Mouse (Mus musculus) liver, embryonic 11.5 days (tissue): ENCODE data around the gene Ankle2. TPM values are rescaled to one million over a fixed set of nuclear protein-coding genes. Genes with fewer than 3 reads are reported as not detected.

Experiments used
- ATAC-seq: fragments of 200-750 bp; cut with Nextera tagmentation; replicated peaks from 2 replicates; pipeline ENCODE4 v1.8.0; 2017; ENCODE audit warnings: moderate number of reproducible peaks, mild to moderate bottlenecking, moderate TSS enrichment, moderate library complexity; ENCODE audit not compliant: low FRiP score
- DNase-seq: peaks from one replicate; pipeline ENCODE4 v3.0.0-alpha.2; 2017; ENCODE audit warnings: low spot score
- H3K27ac ChIP-seq: fragments of 300-500 bp; sonication (generic); 2 replicates; pipeline ENCODE4 v1.5.1; 2014; ENCODE audit warnings: mild to moderate bottlenecking, low read depth, low read length, control low read depth
- H3K27me3 ChIP-seq: fragments of 300-500 bp; sonication (generic); replicated peaks from 2 replicates; pipeline ENCODE4 v1.6.1; 2014; ENCODE audit warnings: low read length, mixed read lengths; ENCODE audit not compliant: control insufficient read depth, insufficient read depth
- H3K36me3 ChIP-seq: fragments of 300-500 bp; sonication (generic); 2 replicates; pipeline ENCODE4 v1.6.1; 2014; ENCODE audit warnings: mild to moderate bottlenecking, low read length, moderate library complexity, mixed read lengths; ENCODE audit not compliant: control insufficient read depth, insufficient read depth
- H3K4me1 ChIP-seq: fragments of 300-500 bp; sonication (generic); replicated peaks from 2 replicates; pipeline ENCODE4 v1.6.1; 2014; ENCODE audit warnings: low read length, mixed read lengths; ENCODE audit not compliant: control insufficient read depth, insufficient read depth
- H3K4me2 ChIP-seq: fragments of 300-500 bp; sonication (generic); 2 replicates; pipeline ENCODE4 v1.6.1; 2014; ENCODE audit warnings: mild to moderate bottlenecking, control low read depth, moderate library complexity
- H3K4me3 ChIP-seq: fragments of 300-500 bp; sonication (generic); 2 replicates; pipeline ENCODE4 v1.5.1; 2014; ENCODE audit warnings: low read depth, low read length, control low read depth
- H3K9ac ChIP-seq: fragments of 300-500 bp; sonication (generic); 2 replicates; pipeline ENCODE4 v1.6.1; 2014; ENCODE audit warnings: low read depth, low read length, control low read depth
- H3K9me3 ChIP-seq: fragments of 300-500 bp; sonication (generic); 2 replicates; pipeline ENCODE4 v1.6.1; 2016; ENCODE audit warnings: low read length, inconsistent platforms, mixed read lengths; ENCODE audit not compliant: control insufficient read depth
- WGBS: fragments of 180-500 bp; shearing (Covaris S2); extraction: QIAGEN DNeasy Blood & Tissue Kit; methylation state at CpG from one replicate; pipeline ENCODE4 v1.1.7; 2014; 5-methylcytosine and 5-hydroxymethylcytosine counted together
- polyA plus RNA-seq: library from polyadenylated mRNA; unstranded; fragments of >200 nt; fragmentation: Nextera tagmentation; extraction: Ambion mirVana; gene quantifications from 2 replicates; pipeline ENCODE4 v1.2.1, GENCODE M21; 2014

Ankle2 gene
- polyA plus RNA-seq, 1 experiment from 2014 or later, result 30.5 TPM

DNA sequence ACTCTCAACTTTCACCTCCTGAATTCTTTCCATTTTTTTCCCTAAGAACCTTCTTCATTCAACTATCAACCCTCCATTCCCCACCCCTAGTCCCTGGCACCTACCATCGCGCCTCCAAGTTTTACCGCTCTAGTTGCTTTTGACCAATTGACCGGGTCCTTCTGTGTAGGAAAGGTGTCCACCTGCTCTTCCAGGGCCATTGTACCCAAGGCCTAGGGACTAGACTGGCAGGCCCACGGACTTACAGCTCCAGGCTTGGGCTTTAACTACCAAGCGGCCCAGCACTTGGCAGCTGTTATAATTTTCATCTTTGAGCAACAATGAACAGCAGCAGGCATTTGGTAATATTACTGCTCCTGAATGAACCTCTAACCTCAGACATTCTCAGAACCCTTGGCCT, 39.4 kb downstream of the Ankle2 start:
- Histone ChIP-seq H3K27me3 (no peaks in the 10 kb centered on the region), H3K9me3 (no peaks in the 10 kb centered on the region), H3K9ac (no peak overlapping the region), H3K27ac (no peak overlapping the region), H3K4me3 (no peak overlapping the region), H3K4me2 (no peak overlapping the region), H3K4me1 (peaks cover 10% of the 10 kb centered on the region), H3K36me3 (peaks cover 14% of the 10 kb centered on the region)
- DNase-seq (no peak), ATAC-seq (no peak)
- 93% methylated on average over 6 of the region's 6 CpGs for WGBS

DNA sequence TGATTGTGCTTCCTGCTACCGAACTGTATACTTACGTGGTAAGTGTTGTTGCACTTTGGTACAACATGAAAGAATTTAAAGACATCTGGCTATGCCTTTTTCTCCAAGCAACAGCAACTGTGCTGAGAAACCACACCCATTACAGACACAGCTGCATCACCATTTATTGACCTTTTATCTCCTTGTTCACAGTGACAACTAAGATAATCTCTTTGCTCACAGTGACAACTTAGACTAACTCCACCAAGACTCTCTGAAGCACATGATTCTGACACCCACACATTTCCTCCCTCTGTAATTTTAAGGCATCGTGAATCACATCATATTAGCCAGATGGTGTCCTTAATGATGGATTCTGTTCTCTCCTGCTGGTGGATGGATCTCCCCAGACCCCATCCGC, 43.3 kb downstream of the Ankle2 start:
- H3K36me3 ChIP-seq, result no peaks in the 10 kb centered on the region; the same call in 1 of the 2 replicates
- no peak for ATAC-seq
- no peak for DNase-seq

DNA sequence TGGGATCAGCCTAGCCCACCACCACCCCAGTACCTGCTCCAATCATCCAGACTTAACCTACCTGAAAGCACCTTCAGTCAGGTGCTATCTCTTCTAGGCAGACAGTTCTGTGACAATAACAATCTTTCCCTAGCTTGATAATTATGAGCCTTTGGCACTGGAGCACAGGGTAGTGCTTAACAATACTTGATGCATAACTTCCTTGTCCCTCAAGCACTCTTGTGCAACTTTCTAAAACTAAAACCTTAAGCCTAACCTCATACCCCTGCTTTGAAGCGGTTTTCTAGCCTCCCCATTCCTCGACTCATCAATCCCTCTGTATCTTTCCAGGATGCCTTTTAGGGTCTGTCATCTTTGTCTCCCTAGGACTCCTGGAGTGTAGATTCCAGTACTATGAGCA, 44.0 kb downstream of the Ankle2 start:
- H3K9ac ChIP-seq, result no peak overlapping the region
- H3K27ac ChIP-seq, result no peak overlapping the region
- H3K4me2 ChIP-seq, result no peak overlapping the region
- ATAC-seq (no peak), DNase-seq (no peak)
- 67% methylated on average over 2 of the region's 2 CpGs for WGBS
- H3K36me3 ChIP-seq, result no peaks in the 10 kb centered on the region; the same call in 1 of the 2 replicates
- H3K9me3 ChIP-seq, result no peaks in the 10 kb centered on the region
- peaks cover 2% of the 10 kb centered on the region; the same call in 1 of the 2 replicates for H3K4me1 ChIP-seq
- H3K4me3 ChIP-seq, result no peak overlapping the region
- no peaks in the 10 kb centered on the region for H3K27me3 ChIP-seq

More for the DNA sequence above, 43.3 kb downstream of the Ankle2 start:
- H3K27ac ChIP-seq, result no peak overlapping the region
- H3K9ac ChIP-seq, result no peak overlapping the region
- no peaks in the 10 kb centered on the region for H3K27me3 ChIP-seq
- no peaks in the 10 kb centered on the region for H3K9me3 ChIP-seq
- peaks cover 2% of the 10 kb centered on the region; the same call in 1 of the 2 replicates for H3K4me1 ChIP-seq
- H3K4me3 ChIP-seq, result no peak overlapping the region
- WGBS, result 79% methylated on average over 4 of the region's 4 CpGs
- H3K4me2 ChIP-seq, result no peak overlapping the region

DNA sequence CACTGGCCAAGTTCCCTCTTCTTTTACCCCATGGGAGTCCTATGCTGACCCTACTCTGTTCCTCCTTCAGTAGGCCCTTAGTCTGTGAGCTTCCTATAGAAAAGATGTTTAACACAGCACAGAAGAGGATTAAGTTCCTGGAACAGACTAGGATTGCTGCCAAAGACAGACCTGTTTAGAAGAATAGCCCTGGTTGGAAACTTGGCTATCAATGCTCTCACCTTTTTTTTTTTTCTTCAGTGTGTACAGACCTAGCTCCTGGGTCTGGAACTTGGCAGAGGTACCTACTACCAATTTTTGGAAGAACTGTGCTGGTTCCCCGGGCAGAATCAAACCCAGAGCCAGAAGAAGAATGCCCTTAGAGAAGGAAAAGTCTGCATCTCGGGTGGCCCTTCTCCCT, 45.6 kb downstream of the Ankle2 start:
- 69% methylated on average over 2 of the region's 2 CpGs for WGBS
- Histone ChIP-seq H3K27me3 (no peaks in the 10 kb centered on the region), H3K27ac (no peak overlapping the region), H3K4me1 (peaks cover 2% of the 10 kb centered on the region; the same call in 1 of the 2 replicates), H3K36me3 (no peaks in the 10 kb centered on the region; the same call in 1 of the 2 replicates), H3K9ac (no peak overlapping the region), H3K4me2 (no peak overlapping the region), H3K4me3 (no peak overlapping the region), H3K9me3 (no peaks in the 10 kb centered on the region)
- DNase-seq (no peak), ATAC-seq (no peak)

DNA sequence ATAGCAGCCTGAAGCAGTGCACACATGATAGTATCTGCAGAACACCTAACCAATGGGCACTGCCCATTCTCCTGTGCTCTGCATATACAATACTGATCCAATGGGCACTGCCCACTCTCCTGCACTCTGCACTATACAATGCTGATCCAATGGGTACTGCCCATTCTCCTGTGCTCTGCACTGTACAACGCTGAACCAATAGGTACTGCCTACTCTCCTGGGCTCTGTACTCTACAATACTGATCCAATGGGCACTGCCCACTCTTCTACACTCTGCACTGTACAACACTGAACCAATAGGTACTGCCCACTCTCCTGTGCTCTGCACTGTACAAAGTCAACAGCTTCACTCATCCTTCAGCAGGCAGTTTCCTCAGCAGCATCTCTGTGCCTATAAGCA, 46.1 kb downstream of the Ankle2 start:
- no peaks in the 10 kb centered on the region for H3K27me3 ChIP-seq
- ATAC-seq, result peak; percentile 19; the same call in 1 of the 2 replicates

DNA sequence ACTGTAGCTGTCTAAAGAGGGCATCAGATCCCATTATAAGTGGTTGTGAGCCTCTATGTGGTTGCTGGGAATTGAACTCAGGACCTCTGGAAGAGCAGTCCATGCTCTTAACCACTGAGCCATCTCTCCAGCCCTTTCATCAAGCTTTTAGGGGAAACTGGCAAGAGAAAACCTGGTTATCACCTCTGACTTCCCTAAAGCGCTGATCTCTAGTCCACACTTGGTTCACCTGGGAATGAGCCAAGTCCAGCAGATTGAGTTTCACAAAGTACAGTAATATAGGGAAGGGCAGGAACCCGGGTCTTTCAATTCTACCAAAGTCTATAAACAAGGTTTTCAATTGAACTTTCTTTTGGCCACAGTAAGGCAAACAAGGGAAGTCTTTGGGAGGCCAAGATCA, 51.2 kb downstream of the Ankle2 start:
- no peak overlapping the region for H3K4me2 ChIP-seq
- H3K27me3 ChIP-seq, result no peaks in the 10 kb centered on the region
- no peaks in the 10 kb centered on the region for H3K36me3 ChIP-seq
- ATAC-seq, result no peak
- WGBS, result 75% methylated on average over 2 of the region's 2 CpGs
- H3K4me1 ChIP-seq, result peaks cover under 1% of the 10 kb centered on the region
- H3K4me3 ChIP-seq, result no peak overlapping the region
- H3K9me3 ChIP-seq, result no peaks in the 10 kb centered on the region
- no peak for DNase-seq
- H3K9ac ChIP-seq, result no peak overlapping the region
- H3K27ac ChIP-seq, result no peak overlapping the region

More for the DNA sequence above, 46.1 kb downstream of the Ankle2 start:
- no peak overlapping the region for H3K4me3 ChIP-seq
- no peak overlapping the region for H3K27ac ChIP-seq
- H3K9ac ChIP-seq, result no peak overlapping the region
- H3K36me3 ChIP-seq, result no peaks in the 10 kb centered on the region; the same call in 1 of the 2 replicates
- peaks cover 2% of the 10 kb centered on the region; the same call in 1 of the 2 replicates for H3K4me1 ChIP-seq
- no peak for DNase-seq
- H3K4me2 ChIP-seq, result no peak overlapping the region
- WGBS, result 92% methylated on average over 1 of the region's 1 CpGs
- H3K9me3 ChIP-seq, result no peaks in the 10 kb centered on the region

DNA sequence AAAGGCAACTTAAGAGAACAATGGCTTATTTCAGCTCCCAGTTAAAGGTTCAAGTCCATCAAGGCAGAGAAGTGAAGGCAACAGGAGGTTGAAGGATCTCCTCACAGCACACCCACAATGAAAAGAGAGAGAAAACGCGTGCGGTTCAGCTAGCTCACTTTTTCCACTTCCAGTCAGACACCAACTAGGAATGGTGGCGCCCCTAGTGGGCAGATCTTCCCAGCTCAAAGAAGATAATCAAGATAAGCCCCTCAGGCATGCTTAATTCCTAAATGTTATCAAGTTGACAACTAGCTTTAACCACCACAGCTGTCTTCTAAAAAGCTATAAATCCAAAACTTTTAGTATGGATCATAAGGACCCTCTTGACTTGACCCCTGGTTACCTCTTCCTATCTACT, 53.7 kb downstream of the Ankle2 start:
- H3K4me2 ChIP-seq, result peak overlapping the region; percentile 95
- peak overlapping the region; percentile 77 for H3K4me3 ChIP-seq
- H3K27me3 ChIP-seq, result no peaks in the 10 kb centered on the region
- peaks cover 2% of the 10 kb centered on the region for H3K4me1 ChIP-seq
- H3K9me3 ChIP-seq, result no peaks in the 10 kb centered on the region
- WGBS, result 3% methylated on average over 4 of the region's 4 CpGs
- peaks cover 5% of the 10 kb centered on the region for H3K36me3 ChIP-seq
- ATAC-seq (no peak), DNase-seq (peak; percentile 53)
- peak overlapping the region; percentile 92 for H3K9ac ChIP-seq
- H3K27ac ChIP-seq, result 0 out of 2 replicates have a peak overlapping the region, but pooled peaks have one; percentile 8

DNA sequence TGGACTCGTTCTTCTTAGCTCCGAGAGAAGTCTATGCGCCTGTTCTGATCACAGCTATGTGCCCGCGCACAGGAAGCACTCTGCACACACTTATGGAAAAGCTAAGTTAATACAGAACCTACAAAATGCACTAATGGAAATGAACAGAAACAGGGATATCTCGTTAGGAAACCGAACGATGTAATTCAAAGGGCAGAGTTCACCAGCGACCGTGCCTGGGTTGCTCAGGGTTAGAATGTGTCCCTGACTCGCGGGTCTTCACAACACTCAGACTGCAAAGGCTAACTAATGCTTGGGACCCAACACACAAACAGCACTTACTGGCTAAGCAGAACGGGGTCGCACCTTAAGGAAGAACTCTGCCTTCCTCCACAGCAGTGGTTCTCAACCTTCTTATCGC, 54.4 kb downstream of the Ankle2 start:
- Histone ChIP-seq H3K4me3 (peak overlapping the region; percentile 77), H3K9me3 (no peaks in the 10 kb centered on the region), H3K27me3 (no peaks in the 10 kb centered on the region), H3K9ac (peak overlapping the region; percentile 92), H3K27ac (0 out of 2 replicates have a peak overlapping the region, but pooled peaks have one; percentile 8), H3K4me2 (peak overlapping the region; percentile 95), H3K36me3 (peaks cover 8% of the 10 kb centered on the region), H3K4me1 (peaks cover 2% of the 10 kb centered on the region)
- WGBS, result 3% methylated on average over 15 of the region's 15 CpGs
- DNase-seq (no peak), ATAC-seq (peak; percentile 4; the same call in 1 of the 2 replicates)

DNA sequence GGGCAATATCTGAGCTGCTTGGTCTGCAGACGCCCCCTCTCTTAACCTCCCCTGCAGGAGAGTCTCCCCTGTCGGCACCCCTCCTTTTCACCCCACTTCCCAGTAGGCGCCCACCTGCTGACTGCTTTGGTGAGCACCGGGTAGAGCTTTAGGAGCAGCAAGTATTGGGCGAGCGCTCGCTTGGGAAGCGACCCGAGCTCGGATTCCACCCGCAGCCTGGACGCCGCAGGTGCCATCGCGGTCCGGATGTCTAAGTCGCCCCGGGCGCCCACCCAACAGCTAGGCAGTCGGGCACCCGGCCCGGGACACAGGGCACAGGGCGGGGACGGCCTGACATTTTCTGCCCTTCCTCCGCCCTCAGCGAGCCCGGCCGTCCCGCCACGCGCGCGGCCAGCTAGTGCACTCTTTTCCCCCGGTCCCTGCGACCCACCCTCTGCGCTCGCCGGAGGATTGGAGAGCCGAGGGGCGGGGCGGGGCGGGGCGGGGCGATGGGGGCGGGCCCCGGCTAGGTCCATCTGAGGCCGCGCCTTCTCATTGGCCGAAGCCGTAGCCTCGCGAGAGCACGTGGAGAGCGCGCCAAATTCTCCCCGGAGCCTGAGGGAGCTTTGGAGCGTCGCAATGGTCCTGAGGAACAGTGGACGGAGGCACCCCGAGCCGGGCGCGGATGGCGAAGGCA, 55.1 kb downstream of the Ankle2 start, which contains the start of the genes Pxmp2 and Pole:
Gene Pxmp2 (minus strand): TSS at position 417 of the 676 bp plus-strand sequence.
Gene Pole (plus strand): TSS at position 537 of the 676 bp plus-strand sequence.
- ATAC-seq, result peak; percentile 97
- Histone ChIP-seq H3K4me1 (peaks cover 2% of the 10 kb centered on the region), H3K4me2 (peak within 1 kb of the TSS; percentile 95), H3K27me3 (no peaks in the 10 kb centered on the region), H3K4me3 (peak within 1 kb of the TSS; percentile 77), H3K27ac (peak within 1 kb of the TSS; percentile 81), H3K9me3 (no peaks in the 10 kb centered on the region), H3K9ac (peak within 1 kb of the TSS; percentile 92), H3K36me3 (peaks cover 9% of the 10 kb centered on the region)
- peak; percentile 94 for DNase-seq
- 1% methylated on average over 64 of the region's 64 CpGs for WGBS
